Mouse (Mus musculus) monocyte, adult 59 days (primary cell): ENCODE measurements around the gene Eva1c. TPM values are rescaled to one million over a fixed set of nuclear protein-coding genes. Genes with fewer than 3 reads are reported as not detected.

Source experiments
- total RNA-seq, 2 experiments: library from RNA; stranded (reverse); gene quantifications; one replicate each; pipeline ENCODE4 v1.2.4; 2023

Eva1c gene
- total RNA-seq, result under 1 TPM; 0.49 to 0.58 TPM

GRCm38 (mm10) chr16:90826457-90826856, at the start of gene Eva1c:
Eva1c (plus strand) TSS chr16:90826719.

GRCm38 (mm10) chr16:90809975-90810715, 16.4 kb upstream of the Eva1c start, which contains the start of gene Urb1:
Urb1 (minus strand) TSS chr16:90810413.

GRCm38 (mm10) chr16:90934687-90935328, 108.3 kb downstream of the Eva1c start, which contains the start of gene Cfap298:
Cfap298 (minus strand) TSS chr16:90935114.

Other genes with a start within 250 kb of the Eva1c start
- gene Mis18a, start 99.3 kb upstream of the Eva1c start, total RNA-seq, result 10 to 100 TPM; 17.8 to 21.1 TPM
- gene Mrap, start 88.5 kb upstream of the Eva1c start, total RNA-seq, result 10 to 100 TPM; 11.3 to 12.0 TPM
- 10 to 100 TPM; 10.8 to 11.6 TPM for gene Urb1, start 16.3 kb upstream of the Eva1c start, total RNA-seq
- gene Cfap298, start 108.4 kb downstream of the Eva1c start, total RNA-seq, result 1 to 10 TPM; 5.2 to 7.1 TPM
- 100 to 1,000 TPM; 214 to 236 TPM for gene Synj1, start 184.6 kb downstream of the Eva1c start, total RNA-seq
- gene Paxbp1, start 217.8 kb downstream of the Eva1c start, total RNA-seq, result 100 to 1,000 TPM; 113 to 117 TPM